In genomic region chr2:58533521-58534001, GRCm38 (mm10) we compare ENCODE assay signal across 8 mouse cellular contexts. TPM values are rescaled to one million over a fixed set of nuclear protein-coding genes. Genes with fewer than 3 reads are reported as not detected.
DNase-seq lines count a peak whose midpoint lies in the region; ATAC-seq lines count a peak whose summit lies in the region.

No protein-coding gene starts in this region.

- peak; percentile 55 for ATAC-seq in kidney, embryonic 16.5 days (ENCODE audit: low FRiP score, low TSS enrichment)
- ATAC-seq in common myeloid progenitor, adult 5-6 weeks (replicated peaks; ENCODE audit: low read depth, poor library complexity, severe bottlenecking), result peak; percentile 67
- no peak for ATAC-seq in heart, embryonic 16.5 days (replicated peaks; ENCODE audit: extremely low read depth, insufficient read depth, low FRiP score)

- no peak overlapping the region for H3K4me3 ChIP-seq in kidney, embryonic 16.5 days (ENCODE audit: low read length)
- no peak overlapping the region for H3K4me3 ChIP-seq in heart, embryonic 16.5 days (ENCODE audit: low read length)
- H3K4me3 ChIP-seq in macrophage (ENCODE audit: inconsistent target), result no peak overlapping the region

- H3K4me2 ChIP-seq in kidney, embryonic 16.5 days (replicated peaks; ENCODE audit: low read depth, low read length), result no peak overlapping the region
- H3K4me2 ChIP-seq in heart, embryonic 16.5 days (ENCODE audit: low read depth, low read length), result peak overlapping the region; percentile 7; the same call in 1 of the 2 replicates

- peak overlapping the region; percentile 82 for H3K27ac ChIP-seq in kidney, embryonic 16.5 days (ENCODE audit: low read length)
- peak overlapping the region; percentile 73 for H3K27ac ChIP-seq in heart, embryonic 16.5 days (ENCODE audit: low read length)
- peak overlapping the region; percentile 51 for H3K27ac ChIP-seq in macrophage

- 15% methylated on average over 7 of the region's 7 CpGs for WGBS in kidney, embryonic 16.5 days
- 30% methylated on average over 7 of the region's 7 CpGs for WGBS in heart, embryonic 16.5 days
- WGBS in macrophage (ENCODE audit: missing documents), result 24% methylated on average over 7 of the region's 7 CpGs

- no peaks in the 10 kb centered on the region for H3K9me3 ChIP-seq in kidney, embryonic 16.5 days (ENCODE audit: low read length)
- H3K9me3 ChIP-seq in heart, embryonic 16.5 days (replicated peaks; ENCODE audit: control insufficient read depth, low read length), result no peaks in the 10 kb centered on the region

- no peak for DNase-seq in kidney, postnatal 10 days
- DNase-seq in spleen, adult 12 weeks (ENCODE audit: low spot score), result no peak
- no peak for DNase-seq in MN1 (ENCODE audit: low spot score)
- no peak for DNase-seq in right cerebral cortex, postnatal 4 days

- H3K79me2 ChIP-seq in macrophage (ENCODE audit: inconsistent target), result peaks cover 47% of the 10 kb centered on the region

- 0 out of 2 replicates have a peak overlapping the region, but pooled peaks have one; percentile 4 for H3K9ac ChIP-seq in kidney, embryonic 16.5 days (replicated peaks; ENCODE audit: low read length)
- no peak overlapping the region for H3K9ac ChIP-seq in heart, embryonic 16.5 days (ENCODE audit: low read length)

- peaks cover 68% of the 10 kb centered on the region for H3K4me1 ChIP-seq in kidney, embryonic 16.5 days (ENCODE audit: insufficient read depth, low read length)
- H3K4me1 ChIP-seq in heart, embryonic 16.5 days (ENCODE audit: control insufficient read depth, insufficient read depth, low read length), result peaks cover 86% of the 10 kb centered on the region

- H3K27me3 ChIP-seq in kidney, embryonic 16.5 days (ENCODE audit: insufficient read depth, low read length), result no peaks in the 10 kb centered on the region
- H3K27me3 ChIP-seq in heart, embryonic 16.5 days (ENCODE audit: control insufficient read depth, insufficient read depth, low read length), result no peaks in the 10 kb centered on the region

- H3K36me3 ChIP-seq in kidney, embryonic 16.5 days (ENCODE audit: insufficient read depth, low read length), result peaks cover 4% of the 10 kb centered on the region; the same call in 1 of the 2 replicates
- H3K36me3 ChIP-seq in heart, embryonic 16.5 days (ENCODE audit: control insufficient read depth, insufficient read depth), result peaks cover 2% of the 10 kb centered on the region; the same call in 1 of the 2 replicates
- no peaks in the 10 kb centered on the region for H3K36me3 ChIP-seq in macrophage (ENCODE audit: inconsistent target)

RNA-seq across cellular contexts. Expression of gene Acvr1, which starts 33.4 kb away (rescaled TPM):
- polyA plus RNA-seq in kidney, embryonic 16.5 days (2015; fragmentation: Nextera tagmentation; extraction: Ambion mirVana), result 5.2 and 5.8 TPM in 2 replicates
- 1.5 and 3.0 TPM in 2 replicates for total RNA-seq in common myeloid progenitor, adult 5-6 weeks (2017)
- polyA plus RNA-seq in heart, embryonic 16.5 days (2015; fragmentation: Nextera tagmentation; extraction: Ambion mirVana), result 7.2 and 8.0 TPM in 2 replicates
- 10 to 100 TPM in 10 of 26 experiments, 1 to 10 TPM in 16; 3.9 to 28.5 (median 9.1) TPM for total RNA-seq in macrophage (2018; cell fraction: chromatin; rRNA removed)
- total RNA-seq in macrophage (2018; cell fraction: cytosol; rRNA removed), result 10 to 100 TPM in 18 of 26 experiments, 1 to 10 TPM in 8; 7.3 to 14.6 (median 10.6) TPM
- 10 to 100 TPM in 25 of 26 experiments, 1 to 10 TPM in 1; 9.7 to 24.4 (median 14.9) TPM for total RNA-seq in macrophage (2018; cell fraction: nucleus; rRNA removed)
- polyA plus RNA-seq in macrophage (2018), result 7.9 to 12.7 TPM (median 10.7 TPM) in 3 replicates

RNA-seq across cellular contexts. Expression of gene Upp2, which starts 33.5 kb away (rescaled TPM):
- 7.6 and 8.5 TPM in 2 replicates for polyA plus RNA-seq in kidney, embryonic 16.5 days (2015; fragmentation: Nextera tagmentation; extraction: Ambion mirVana)
- total RNA-seq in common myeloid progenitor, adult 5-6 weeks (2017), result 1.6 TPM in 1 of 2 replicates, not detected in the other
- 5.4 and 6.4 TPM in 2 replicates for polyA plus RNA-seq in heart, embryonic 16.5 days (2015; fragmentation: Nextera tagmentation; extraction: Ambion mirVana)
- total RNA-seq in macrophage (2018; cell fraction: chromatin; rRNA removed), result 10 to 100 TPM in 12 of 26 experiments, 1 to 10 TPM in 14; 1.6 to 28.4 (median 9.6) TPM
- total RNA-seq in macrophage (2018; cell fraction: cytosol; rRNA removed), result 1 to 10 TPM; 2.1 to 6.5 (median 3.7) TPM
- 10 to 100 TPM in 5 of 26 experiments, 1 to 10 TPM in 21; 1.2 to 14.9 (median 4.5) TPM for total RNA-seq in macrophage (2018; cell fraction: nucleus; rRNA removed)
- polyA plus RNA-seq in macrophage (2018), result 2.9 to 8.3 TPM (median 4.2 TPM) in 3 replicates
